15 mouse cellular contexts compared by ENCODE assay signal in the genomic region with DNA sequence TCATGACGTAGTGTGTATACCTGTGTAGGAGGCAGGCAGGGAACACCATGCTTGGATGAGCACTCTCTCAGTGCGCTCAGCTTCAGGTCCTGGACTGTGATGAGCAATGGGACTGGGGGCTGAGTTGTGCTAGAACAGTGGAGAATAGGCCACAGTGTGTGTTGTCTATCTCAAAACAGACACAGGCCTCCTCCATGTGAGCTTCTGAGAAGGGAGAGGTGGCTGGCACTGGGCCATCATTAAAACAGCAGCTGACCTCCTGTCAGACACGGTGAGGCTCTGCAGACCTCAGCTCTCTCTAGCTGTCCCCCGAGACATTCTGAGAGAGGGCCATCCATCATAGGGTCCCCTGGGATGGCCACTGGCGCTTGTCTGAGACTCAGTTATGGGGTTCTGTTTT.
DNase-seq lines count a peak whose midpoint lies in the region; ATAC-seq lines count a peak whose summit lies in the region.
"Had no signal": no experiment of that assay in that cellular context is flagged by ENCODE, and none has a peak within 500 bp of the region (broad histone marks: within the 10 kb centered on the region; RNA-seq: fewer than 3 reads in every experiment).

No protein-coding gene starts in this region.

- DNase-seq in heart, adult 18-20 months, result no peak
- DNase-seq in hindbrain, embryonic 11.5 days (ENCODE audit: low spot score), result peak; percentile 56
- DNase-seq in midbrain, embryonic 14.5 days, result no peak
- DNase-seq in thymus, postnatal 4 days, result no peak
- DNase-seq: adrenal gland, adult 8-10 months; cerebellum, postnatal 25 days; liver, embryonic 13.5 days; lung, postnatal 4 days; thymus, postnatal 25 days had no signal

- no peak overlapping the region for H3K9ac ChIP-seq in heart, embryonic 14.5 days (ENCODE audit: low read length)
- no peak overlapping the region for H3K9ac ChIP-seq in hindbrain, embryonic 11.5 days (ENCODE audit: low read depth, low read length)
- H3K9ac ChIP-seq in midbrain, embryonic 14.5 days (replicated peaks; ENCODE audit: low read length), result no peak overlapping the region
- H3K9ac ChIP-seq: liver, embryonic 13.5 days; neural tube, embryonic 13.5 days had no signal

- no peaks in the 10 kb centered on the region for H3K27me3 ChIP-seq in heart, embryonic 14.5 days (ENCODE audit: control insufficient read depth, insufficient read depth, low read length)
- peaks cover 8% of the 10 kb centered on the region for H3K27me3 ChIP-seq in megakaryocyte, embryonic 14.5 days (replicated peaks)
- no peaks in the 10 kb centered on the region for H3K27me3 ChIP-seq in hindbrain, embryonic 11.5 days (ENCODE audit: control insufficient read depth, insufficient read depth, low read length)
- H3K27me3 ChIP-seq in midbrain, embryonic 14.5 days (ENCODE audit: control insufficient read depth, insufficient read depth, low read length), result no peaks in the 10 kb centered on the region
- H3K27me3 ChIP-seq: liver, embryonic 13.5 days; neural tube, embryonic 13.5 days; Patski had no signal

- no peak overlapping the region for H3K4me3 ChIP-seq in heart, embryonic 14.5 days (ENCODE audit: control insufficient read depth in 1 of 2, insufficient read depth in 1 of 2, low read depth in 1 of 2, low read length in 2 of 2)
- H3K4me3 ChIP-seq in megakaryocyte, embryonic 14.5 days (replicated peaks), result peak overlapping the region; percentile 33
- H3K4me3 ChIP-seq in hindbrain, embryonic 11.5 days (ENCODE audit: low read depth, low read length), result no peak overlapping the region
- H3K4me3 ChIP-seq in midbrain, embryonic 14.5 days (replicated peaks; ENCODE audit: low read depth, low read length), result no peak overlapping the region
- H3K4me3 ChIP-seq: erythroblast, embryonic 14.5 days; liver, embryonic 13.5 days; neural tube, embryonic 13.5 days had no signal

- 0 out of 2 replicates have a peak, but pooled peaks have one; percentile 38 for ATAC-seq in heart, embryonic 14.5 days (ENCODE audit: insufficient number of reproducible peaks, insufficient read depth, low FRiP score, low read depth)
- ATAC-seq in megakaryocyte, adult 5-6 weeks (ENCODE audit: poor library complexity, severe bottlenecking), result no peak
- peak; percentile 79 for ATAC-seq in hindbrain, embryonic 11.5 days (ENCODE audit: low FRiP score)
- peak; percentile 37 for ATAC-seq in midbrain, embryonic 14.5 days (ENCODE audit: low FRiP score, low TSS enrichment)
- ATAC-seq: Patski had no signal

- no peaks in the 10 kb centered on the region for H3K36me3 ChIP-seq in heart, embryonic 14.5 days (ENCODE audit: control insufficient read depth, insufficient read depth, low read length)
- no peaks in the 10 kb centered on the region for H3K36me3 ChIP-seq in megakaryocyte, embryonic 14.5 days (replicated peaks; ENCODE audit: low read length)
- no peaks in the 10 kb centered on the region for H3K36me3 ChIP-seq in hindbrain, embryonic 11.5 days (ENCODE audit: control insufficient read depth, insufficient read depth, low read length)
- H3K36me3 ChIP-seq in midbrain, embryonic 14.5 days (ENCODE audit: control insufficient read depth, insufficient read depth, low read length), result no peaks in the 10 kb centered on the region
- H3K36me3 ChIP-seq: liver, embryonic 13.5 days; neural tube, embryonic 13.5 days had no signal

- no peak overlapping the region for H3K27ac ChIP-seq in heart, embryonic 14.5 days (replicated peaks in 1 of 2; ENCODE audit: control insufficient read depth in 1 of 2, insufficient read depth in 1 of 2, low read depth in 2 of 2, low read length in 2 of 2)
- no peak overlapping the region for H3K27ac ChIP-seq in hindbrain, embryonic 11.5 days (ENCODE audit: low read depth, low read length)
- H3K27ac ChIP-seq in midbrain, embryonic 14.5 days (replicated peaks; ENCODE audit: low read depth, low read length), result no peak overlapping the region
- H3K27ac ChIP-seq: liver, embryonic 13.5 days; neural tube, embryonic 13.5 days had no signal

- 36% methylated on average over 5 of the region's 5 CpGs for WGBS in heart, embryonic 14.5 days
- WGBS in hindbrain, embryonic 11.5 days, result 68% methylated on average over 5 of the region's 5 CpGs
- WGBS in midbrain, embryonic 14.5 days, result 71% methylated on average over 5 of the region's 5 CpGs

- no peaks in the 10 kb centered on the region for H3K9me3 ChIP-seq in heart, embryonic 14.5 days (ENCODE audit: control insufficient read depth, low read length)
- no peaks in the 10 kb centered on the region; the same call in 1 of the 2 replicates for H3K9me3 ChIP-seq in megakaryocyte, embryonic 14.5 days
- no peaks in the 10 kb centered on the region for H3K9me3 ChIP-seq in hindbrain, embryonic 11.5 days (ENCODE audit: control insufficient read depth, low read length)
- no peaks in the 10 kb centered on the region for H3K9me3 ChIP-seq in midbrain, embryonic 14.5 days (ENCODE audit: control insufficient read depth, low read length)
- H3K9me3 ChIP-seq: liver, embryonic 13.5 days; neural tube, embryonic 13.5 days had no signal

- peaks cover 9 to 12% of the 10 kb centered on the region in 2 experiments; a peak in 3 of 4 replicates for H3K4me1 ChIP-seq in heart, embryonic 14.5 days (ENCODE audit: control insufficient read depth in 2 of 2, insufficient read depth in 2 of 2, low read length in 2 of 2)
- H3K4me1 ChIP-seq in megakaryocyte, embryonic 14.5 days, result peaks cover 6% of the 10 kb centered on the region; the same call in 1 of the 2 replicates
- no peaks in the 10 kb centered on the region for H3K4me1 ChIP-seq in hindbrain, embryonic 11.5 days (replicated peaks; ENCODE audit: control insufficient read depth, insufficient read depth, low read length)
- no peaks in the 10 kb centered on the region for H3K4me1 ChIP-seq in midbrain, embryonic 14.5 days (ENCODE audit: control insufficient read depth, insufficient read depth, low read length)
- H3K4me1 ChIP-seq: liver, embryonic 13.5 days had no signal

- H3K4me2 ChIP-seq in heart, embryonic 14.5 days (ENCODE audit: low read length), result no peak overlapping the region
- H3K4me2 ChIP-seq in hindbrain, embryonic 11.5 days (replicated peaks; ENCODE audit: low read depth, low read length), result no peak overlapping the region
- H3K4me2 ChIP-seq in midbrain, embryonic 14.5 days (ENCODE audit: low read length), result no peak overlapping the region
- H3K4me2 ChIP-seq: liver, embryonic 13.5 days; neural tube, embryonic 13.5 days had no signal
